Mouse (Mus musculus) NIH3T3 (cell line): ENCODE data around the gene Myo9a.

Experiments used
- DNase-seq: peaks from one replicate; pipeline ENCODE4 v3.0.0-alpha.2; 2012; ENCODE audit warnings: low read depth

The Myo9a gene

GRCm38 (mm10) chr9:59750267-59751065 lies at the start of gene Myo9a, which contains the start of gene Senp8:
Gene Myo9a, plus strand, starts transcription at chr9:59750896.
Gene Senp8, minus strand, starts transcription at chr9:59750710.
- DNase-seq: peak; percentile 98

- DNase-seq: no peak
These were observed 49.6 kb upstream of the Myo9a start for GRCm38 (mm10) chr9:59701094-59701493.

DNA sequence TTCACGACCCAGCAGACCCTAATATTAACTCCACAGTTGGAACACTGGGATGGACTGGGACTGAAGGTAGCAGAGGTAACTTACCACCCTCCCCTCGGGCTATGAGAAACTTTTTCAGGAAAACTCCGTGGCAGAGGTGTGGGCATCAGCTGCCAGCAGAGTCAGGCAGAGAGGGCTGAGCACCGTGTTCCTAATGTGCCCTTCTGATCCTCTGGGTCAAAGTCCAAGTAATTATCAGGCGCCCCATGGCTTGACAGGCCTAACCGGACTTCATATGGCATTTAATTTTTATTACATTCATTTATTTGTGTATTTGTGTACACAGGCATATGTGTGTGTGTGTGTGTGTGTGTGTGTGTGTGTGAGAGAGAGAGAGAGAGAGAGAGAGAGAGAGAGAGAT lies 47.6 kb upstream of the Myo9a start:
- no peak for DNase-seq

GRCm38 (mm10) chr9:59706850-59707825 lies 43.6 kb upstream of the Myo9a start:
- no peak for DNase-seq

- DNase-seq: peak; percentile 71
These were observed 41.5 kb upstream of the Myo9a start for GRCm38 (mm10) chr9:59709225-59709624.

DNA sequence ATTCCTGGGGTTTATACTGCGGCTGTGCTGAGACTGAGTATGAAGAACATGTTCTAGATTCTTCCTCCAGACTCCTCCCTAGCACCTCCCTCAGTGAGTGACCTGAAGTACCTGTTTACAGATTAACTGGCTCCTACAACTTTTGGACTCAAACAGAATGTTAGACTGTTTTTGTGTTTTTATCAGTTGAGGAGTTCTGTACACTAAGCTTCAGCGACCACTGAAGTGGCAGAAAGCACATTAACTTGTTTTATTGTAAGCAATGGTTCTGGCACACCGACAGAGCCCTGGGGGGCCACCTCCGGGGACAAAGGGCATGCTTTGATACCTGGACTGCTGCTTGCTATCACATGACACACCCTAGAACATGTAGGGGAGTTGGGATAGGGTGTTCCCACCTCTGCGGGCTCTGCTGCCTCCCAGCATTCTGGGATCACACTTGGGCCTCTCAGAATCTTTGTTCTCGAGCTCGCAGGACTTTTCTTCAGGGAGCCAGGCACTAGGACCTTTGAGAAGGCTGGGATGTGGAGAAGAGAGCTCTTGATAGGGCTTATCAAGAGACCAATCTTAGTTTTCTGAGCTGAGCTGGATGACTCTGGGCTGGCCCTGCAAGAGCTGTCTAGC lies 34.3 kb upstream of the Myo9a start:
- DNase-seq: no peak

GRCm38 (mm10) chr9:59718237-59718636 lies 32.5 kb upstream of the Myo9a start:
- no peak for DNase-seq

GRCm38 (mm10) chr9:59721144-59721543 lies 29.6 kb upstream of the Myo9a start:
- DNase-seq: no peak

- DNase-seq: peak; percentile 90
These were observed 27.5 kb upstream of the Myo9a start for GRCm38 (mm10) chr9:59723096-59723657.

GRCm38 (mm10) chr9:59723791-59724442 lies 26.8 kb upstream of the Myo9a start:
- DNase-seq: peak; percentile 41

DNA sequence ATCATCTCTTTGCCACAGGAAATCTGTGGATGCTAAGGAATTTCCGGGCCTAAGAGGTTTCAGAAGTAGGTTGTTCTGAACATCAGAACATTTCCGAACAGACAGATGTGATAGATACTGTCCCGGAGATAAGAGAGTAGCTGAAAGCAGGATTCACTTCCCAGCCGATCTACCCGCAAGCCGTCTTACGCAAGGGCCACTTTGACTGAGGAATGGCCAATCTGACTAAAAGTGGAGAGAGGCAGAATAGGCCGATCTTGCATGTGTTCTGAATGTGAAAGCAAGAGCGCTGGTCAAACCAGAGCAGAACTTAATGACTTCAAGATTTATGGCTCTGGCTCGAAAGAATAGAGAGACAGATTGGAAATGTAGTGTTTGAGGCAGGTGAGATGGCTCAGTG lies 25.2 kb upstream of the Myo9a start:
- no peak for DNase-seq

DNA sequence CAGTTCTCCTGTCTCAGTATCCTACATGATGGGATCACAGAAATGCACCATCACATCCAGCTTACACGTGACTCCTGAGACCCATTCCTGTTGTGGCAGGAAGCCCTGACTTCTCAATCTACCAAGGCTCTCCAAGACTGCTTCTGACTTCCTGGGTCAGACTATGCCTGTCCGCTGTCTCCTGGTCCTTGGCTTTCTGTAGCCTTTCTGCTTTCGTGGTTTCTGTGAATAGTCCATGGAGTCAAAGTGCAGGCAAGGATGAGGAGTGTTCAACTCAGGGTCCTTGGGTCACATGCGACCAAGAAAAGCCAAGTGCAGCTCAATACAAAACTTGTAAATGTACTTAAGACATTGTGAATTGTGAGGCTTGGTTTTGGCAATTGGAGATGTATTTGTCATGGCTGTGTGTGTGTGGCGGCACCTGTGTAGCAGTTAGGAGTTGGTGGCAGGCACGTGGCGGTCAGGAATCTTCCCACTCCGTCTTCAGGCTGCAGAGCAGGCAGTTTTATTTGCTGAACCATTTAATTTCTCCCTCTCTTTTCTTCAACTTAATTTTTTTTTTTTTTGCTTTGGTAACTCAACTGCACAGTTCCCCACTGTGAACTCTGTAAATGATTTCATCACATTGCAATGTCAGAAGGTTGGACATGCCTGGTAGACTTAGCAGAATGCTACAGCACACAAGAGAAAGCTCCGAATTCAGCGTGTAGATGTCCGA lies 23.0 kb upstream of the Myo9a start:
- DNase-seq: peak; percentile 25

DNA sequence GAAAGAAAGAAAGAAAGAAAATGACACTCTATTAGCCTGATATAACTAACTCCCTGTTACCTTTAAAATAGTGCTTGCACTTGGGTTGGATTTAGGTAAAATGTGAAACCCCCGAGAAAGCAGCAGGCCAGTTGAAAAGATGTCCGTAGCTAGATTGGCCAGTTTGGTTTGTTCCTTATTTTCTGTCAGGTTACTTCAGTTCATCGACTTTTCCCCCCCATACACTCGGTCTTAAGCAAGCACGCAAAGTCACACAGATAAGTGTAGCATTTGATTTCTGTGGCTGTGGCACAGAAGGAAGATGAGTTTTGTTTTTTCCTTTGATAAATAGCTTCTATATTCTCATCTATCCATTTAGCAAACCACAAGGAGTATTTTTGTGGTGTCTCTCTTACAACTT lies 19.6 kb upstream of the Myo9a start:
- DNase-seq: no peak

GRCm38 (mm10) chr9:59733075-59733474 lies 17.6 kb upstream of the Myo9a start:
- DNase-seq: no peak

DNA sequence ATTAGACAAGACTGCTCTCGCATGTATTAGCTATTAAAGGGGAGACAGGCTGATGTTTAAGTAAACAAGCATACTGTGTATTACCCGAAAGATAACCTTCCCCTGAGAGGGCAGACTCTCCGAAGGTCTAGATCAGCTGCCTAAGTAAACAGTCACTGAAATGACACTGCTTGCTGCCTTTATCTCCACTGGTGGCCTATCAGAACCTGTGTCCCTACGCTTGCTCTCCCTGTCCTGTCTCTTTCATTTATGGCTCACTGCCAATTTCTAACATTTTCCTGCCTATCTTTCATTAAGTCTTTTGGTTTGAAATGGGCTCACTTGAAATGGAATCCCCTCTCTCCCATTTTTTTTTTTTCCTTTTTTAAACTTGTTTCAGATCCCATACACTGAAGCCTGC lies 15.3 kb upstream of the Myo9a start:
- no peak for DNase-seq

- no peak for DNase-seq
These were observed 10.1 kb upstream of the Myo9a start for GRCm38 (mm10) chr9:59740593-59740992.

DNA sequence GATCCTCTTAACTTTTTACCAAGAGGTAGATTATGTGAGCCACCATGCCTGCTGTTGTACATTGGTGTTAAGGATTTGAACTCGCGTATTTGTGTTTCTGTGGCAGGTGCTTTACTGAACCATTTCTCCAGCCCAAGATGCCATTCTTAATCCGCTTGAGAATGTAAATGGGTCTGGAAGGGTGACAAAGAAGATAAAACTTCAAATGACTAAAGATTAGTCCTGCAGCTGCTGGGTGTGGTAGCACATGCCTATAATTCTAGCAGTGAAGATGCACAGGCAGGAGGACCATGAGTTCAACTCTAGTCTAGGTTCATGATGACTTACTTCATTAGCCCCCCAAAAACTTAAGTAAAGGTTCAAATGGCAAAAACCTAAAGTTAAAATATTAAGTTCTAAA lies 6.8 kb upstream of the Myo9a start:
- DNase-seq: no peak

- no peak for DNase-seq
These were observed 2.3 kb upstream of the Myo9a start for GRCm38 (mm10) chr9:59748387-59748786.

GRCm38 (mm10) chr9:59748969-59749368 lies 1.7 kb upstream of the Myo9a start:
- no peak for DNase-seq

GRCm38 (mm10) chr9:59749581-59750265 lies 973 bp upstream of the Myo9a start:
- DNase-seq: peak; percentile 60
